Mouse (Mus musculus) embryo, embryonic 11 days (tissue): ENCODE measurements at regions not wholly inside any gene's neighbourhood (a gene's known extent, or its start where the extent isn't known, plus 50 kb on each side); places are given as distances from the start of the nearest gene placed in this dataset.

Experiments
- DNase-seq: peaks from one replicate; pipeline ENCODE4 v3.0.0-alpha.2; 2015

- DNase-seq: no peak
These were observed 52.7 kb upstream of the Atp2b1 start for GRCm38 (mm10) chr10:98861521-98861920.

- no peak for DNase-seq
These were observed 51.5 kb upstream of the Atp2b1 start for GRCm38 (mm10) chr10:98862712-98863111.

- no peak for DNase-seq
These were observed 49.8 kb upstream of the Atp2b1 start for GRCm38 (mm10) chr10:98864384-98864783.
